Mouse (Mus musculus) megakaryocyte, embryonic 14.5 days (primary cell): ENCODE measurements at regions not wholly inside any gene's neighbourhood (a gene's known extent, or its start where the extent isn't known, plus 50 kb on each side); places are given as distances from the start of the nearest gene placed in this dataset.

Experiments used
- FLI1 ChIP-seq: IDR thresholded peaks from 2 replicates; pipeline ENCODE4 v1.6.1; 2012; ENCODE audit warnings: low read length, inconsistent platforms, mixed read lengths
- GATA1 ChIP-seq: IDR thresholded peaks from 3 replicates; pipeline ENCODE4 v1.6.1; 2012; ENCODE audit warnings: mixed read lengths, low read length, inconsistent platforms, borderline replicate concordance

DNA sequence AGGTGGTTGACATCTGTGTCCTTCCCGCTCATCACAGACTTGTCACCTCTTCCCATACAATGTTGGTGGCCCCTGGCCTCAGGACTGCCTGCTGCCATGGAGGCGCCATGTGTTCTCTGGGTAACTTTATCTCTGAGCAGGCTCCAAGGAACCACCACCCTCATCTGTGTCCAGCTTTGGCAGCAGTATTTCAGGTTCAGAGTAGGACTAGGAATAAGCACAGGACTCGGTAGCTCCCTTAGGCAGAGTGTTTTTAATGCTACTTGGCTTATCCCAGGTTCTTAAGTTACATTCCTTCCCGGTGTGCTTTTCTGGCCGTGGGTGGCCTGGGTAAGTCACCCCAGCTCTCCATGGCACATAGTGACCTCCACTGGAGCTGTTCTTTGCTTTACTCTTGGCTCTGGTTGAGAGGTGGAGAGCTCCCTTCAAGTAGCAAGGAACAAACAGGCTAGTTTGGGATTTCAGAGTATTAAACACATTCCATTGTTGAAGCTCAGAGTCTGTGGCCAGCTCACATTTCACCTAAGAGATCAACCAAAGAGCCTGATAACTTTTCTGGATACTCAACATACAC lies 153.0 kb downstream of the 1700129C05Rik start:
- TF ChIP-seq FLI1: no peak
- no peak for TF ChIP-seq GATA1
